In genomic region chr9:109985416-109985815, GRCm38 (mm10) we compare ENCODE assay signal across 9 mouse cellular contexts. TPM values are rescaled to one million over a fixed set of nuclear protein-coding genes. Genes with fewer than 3 reads are reported as not detected.
DNase-seq lines count a peak whose midpoint lies in the region; ATAC-seq and TF ChIP-seq lines count a peak whose summit lies in the region.
"Had no signal": no experiment of that assay in that cellular context is flagged by ENCODE, and none has a peak within 500 bp of the region (broad histone marks: within the 10 kb centered on the region; RNA-seq: fewer than 3 reads in every experiment).

No protein-coding gene starts in this region.

- WGBS in heart, embryonic 14.5 days, result 33% methylated on average over 4 of the region's 4 CpGs
- 23% methylated on average over 4 of the region's 4 CpGs for WGBS in liver, embryonic 11.5 days
- WGBS in stomach, postnatal 0 days, result 29% methylated on average over 4 of the region's 4 CpGs

- peaks cover 32% of the 10 kb centered on the region for H3K36me3 ChIP-seq in heart, embryonic 14.5 days (ENCODE audit: control insufficient read depth, insufficient read depth, low read length)
- no peaks in the 10 kb centered on the region for H3K36me3 ChIP-seq in liver, embryonic 11.5 days (ENCODE audit: control insufficient read depth, insufficient read depth, low read length)
- peaks cover 8% of the 10 kb centered on the region; the same call in 1 of the 2 replicates for H3K36me3 ChIP-seq in stomach, postnatal 0 days (ENCODE audit: control insufficient read depth, insufficient read depth, low read length)

- peaks cover 0 to 12% of the 10 kb centered on the region in 2 experiments; a peak in 1 of 4 replicates for H3K4me1 ChIP-seq in heart, embryonic 14.5 days (ENCODE audit: control insufficient read depth in 2 of 2, insufficient read depth in 2 of 2, low read length in 2 of 2)
- no peaks in the 10 kb centered on the region for H3K4me1 ChIP-seq in liver, embryonic 11.5 days (replicated peaks; ENCODE audit: control insufficient read depth, insufficient read depth, low read length)
- no peaks in the 10 kb centered on the region for H3K4me1 ChIP-seq in stomach, postnatal 0 days (replicated peaks; ENCODE audit: control insufficient read depth, insufficient read depth)
- H3K4me1 ChIP-seq: embryonic facial prominence, embryonic 15.5 days had no signal

- ATAC-seq in heart, embryonic 14.5 days (ENCODE audit: insufficient number of reproducible peaks, insufficient read depth, low FRiP score, low read depth), result 0 out of 2 replicates have a peak, but pooled peaks have one; percentile 50
- peak; percentile 67 for ATAC-seq in liver, embryonic 11.5 days (replicated peaks; ENCODE audit: low FRiP score)
- peak; percentile 85 for ATAC-seq in stomach, postnatal 0 days (ENCODE audit: low FRiP score, low TSS enrichment)

- H3K27me3 ChIP-seq in heart, embryonic 14.5 days (ENCODE audit: control insufficient read depth, insufficient read depth, low read length), result no peaks in the 10 kb centered on the region
- H3K27me3 ChIP-seq in liver, embryonic 11.5 days (replicated peaks; ENCODE audit: control insufficient read depth, insufficient read depth, low read length), result no peaks in the 10 kb centered on the region
- no peaks in the 10 kb centered on the region for H3K27me3 ChIP-seq in stomach, postnatal 0 days (ENCODE audit: control insufficient read depth, insufficient read depth, low read length)
- H3K27me3 ChIP-seq: embryonic facial prominence, embryonic 15.5 days had no signal

- TF ChIP-seq CTCF in stomach, postnatal 0 days (IDR thresholded peaks at IDR 0.05; ENCODE audit: low read depth), result peak; percentile 92

- no peak overlapping the region for H3K4me2 ChIP-seq in heart, embryonic 14.5 days (ENCODE audit: low read length)
- no peak overlapping the region for H3K4me2 ChIP-seq in liver, embryonic 11.5 days
- no peak overlapping the region for H3K4me2 ChIP-seq in stomach, postnatal 0 days (replicated peaks; ENCODE audit: low read depth)
- H3K4me2 ChIP-seq: embryonic facial prominence, embryonic 15.5 days had no signal

- no peak overlapping the region for H3K9ac ChIP-seq in heart, embryonic 14.5 days (ENCODE audit: low read length)
- no peak overlapping the region for H3K9ac ChIP-seq in liver, embryonic 11.5 days (ENCODE audit: low read depth, low read length)
- H3K9ac ChIP-seq in stomach, postnatal 0 days (ENCODE audit: low read length), result no peak overlapping the region
- H3K9ac ChIP-seq: embryonic facial prominence, embryonic 15.5 days had no signal

- H3K4me3 ChIP-seq in heart, embryonic 14.5 days (ENCODE audit: control insufficient read depth in 1 of 2, insufficient read depth in 1 of 2, low read depth in 1 of 2, low read length in 2 of 2), result no peak overlapping the region
- no peak overlapping the region for H3K4me3 ChIP-seq in liver, embryonic 11.5 days (ENCODE audit: low read depth, low read length)
- H3K4me3 ChIP-seq in stomach, postnatal 0 days (ENCODE audit: low read depth, low read length), result no peak overlapping the region
- H3K4me3 ChIP-seq: embryonic facial prominence, embryonic 15.5 days had no signal

- no peak overlapping the region for H3K27ac ChIP-seq in heart, embryonic 14.5 days (replicated peaks in 1 of 2; ENCODE audit: control insufficient read depth in 1 of 2, insufficient read depth in 1 of 2, low read depth in 2 of 2, low read length in 2 of 2)
- no peak overlapping the region for H3K27ac ChIP-seq in liver, embryonic 11.5 days (ENCODE audit: low read depth, low read length)
- H3K27ac ChIP-seq in stomach, postnatal 0 days (replicated peaks), result no peak overlapping the region
- H3K27ac ChIP-seq: embryonic facial prominence, embryonic 15.5 days had no signal

- peak; percentile 46 for DNase-seq in CD4-positive helper T cell, adult 2 months (ENCODE audit: low read depth, low spot score)
- DNase-seq in adrenal gland, postnatal 36 days, result peak; percentile 75 to 76
- DNase-seq in fat pad, adult 2 months (ENCODE audit: extremely low read depth, low read depth, low spot score), result peak; percentile 31
- peak; percentile 76 for DNase-seq in kidney, postnatal 10 days
- peak; percentile 38 for DNase-seq in liver, embryonic 11.5 days (ENCODE audit: low spot score)
- DNase-seq in naive thymus-derived CD4-positive, alpha-beta T cell, adult 2 months (ENCODE audit: low read depth), result peak; percentile 56
- peak; percentile 64 for DNase-seq in stomach, postnatal 0 days (ENCODE audit: low spot score)

- H3K9me3 ChIP-seq in heart, embryonic 14.5 days (ENCODE audit: control insufficient read depth, low read length), result no peaks in the 10 kb centered on the region
- no peaks in the 10 kb centered on the region for H3K9me3 ChIP-seq in liver, embryonic 11.5 days (ENCODE audit: control insufficient read depth, low read length)
- H3K9me3 ChIP-seq in stomach, postnatal 0 days (ENCODE audit: control insufficient read depth, low read length), result no peaks in the 10 kb centered on the region
- H3K9me3 ChIP-seq: embryonic facial prominence, embryonic 15.5 days had no signal

- no peak for TF ChIP-seq EP300 in stomach, postnatal 0 days (optimal IDR thresholded peaks at IDR 0.05)

RNA-seq across cellular contexts. Expression of gene Map4, which starts 54.2 kb away (rescaled TPM):
- total RNA-seq in adrenal gland, postnatal 36 days (2021), result 10 to 100 TPM; 75.6 to 96.8 TPM
- 79.9 and 84.2 TPM in 2 replicates for polyA plus RNA-seq in heart, embryonic 14.5 days (2014; fragmentation: Nextera tagmentation; extraction: Ambion mirVana)
- 30.4 and 33.0 TPM in 2 replicates for polyA plus RNA-seq in liver, embryonic 11.5 days (2014; fragmentation: Nextera tagmentation; extraction: Ambion mirVana)
- polyA plus RNA-seq in stomach, postnatal 0 days (2015; fragmentation: Nextera tagmentation; extraction: Ambion mirVana), result 25.4 and 28.1 TPM in 2 replicates
